25 mouse cellular contexts compared by ENCODE assay signal in genomic region chr1:188742971-188743370, GRCm38 (mm10).
DNase-seq lines count a peak whose midpoint lies in the region; ATAC-seq and TF ChIP-seq lines count a peak whose summit lies in the region.
"Had no signal": no experiment of that assay in that cellular context is flagged by ENCODE, and none has a peak within 500 bp of the region (broad histone marks: within the 10 kb centered on the region; RNA-seq: fewer than 3 reads in every experiment).

No protein-coding gene starts in this region.

- no peak overlapping the region for H3K27ac ChIP-seq in forebrain, postnatal 0 days (ENCODE audit: low read depth, low read length)
- H3K27ac ChIP-seq in forebrain, embryonic 10.5 days = no peak overlapping the region
- no peak overlapping the region for H3K27ac ChIP-seq in kidney, embryonic 14.5 days (ENCODE audit: low read depth, low read length)
- no peak overlapping the region for H3K27ac ChIP-seq in midbrain, postnatal 0 days (ENCODE audit: low read depth, low read length)
- H3K27ac ChIP-seq: embryonic facial prominence, embryonic 12.5 days; forebrain, embryonic 15.5 days; left cerebral cortex, adult 2 months; limb, embryonic 10.5 days; liver, embryonic 15.5 days; macrophage; midbrain, embryonic 12.5 days had no signal

- TF ChIP-seq CTCF in forebrain, postnatal 0 days (IDR thresholded peaks at IDR 0.05; ENCODE audit: low read depth) = no peak
- no peak for TF ChIP-seq CTCF in lung, adult 2 months (IDR thresholded peaks at IDR 0.05; ENCODE audit: insufficient read depth, low read length)
- no peak for TF ChIP-seq CTCF in midbrain, postnatal 0 days (IDR thresholded peaks at IDR 0.05)

- 32% methylated on average over 7 of the region's 7 CpGs for WGBS in forebrain, postnatal 0 days
- WGBS in forebrain, embryonic 10.5 days = 91% methylated on average over 7 of the region's 7 CpGs
- WGBS in kidney, embryonic 14.5 days = 62% methylated on average over 7 of the region's 7 CpGs
- 40% methylated on average over 7 of the region's 7 CpGs for WGBS in lung, adult 2 months
- WGBS in midbrain, postnatal 0 days = 41% methylated on average over 7 of the region's 7 CpGs

- peak; percentile 44 for DNase-seq in forebrain, postnatal 0 days
- DNase-seq in forebrain, embryonic 10.5 days (ENCODE audit: extremely low spot score, low spot score) = no peak
- DNase-seq in kidney, postnatal 10 days = peak; percentile 14
- DNase-seq in lung, postnatal 14 days = peak; percentile 2
- no peak for DNase-seq in lung, adult 2 months
- peak; percentile 61 for DNase-seq in midbrain, postnatal 0 days (ENCODE audit: low spot score)
- DNase-seq in spleen, adult 12 weeks (ENCODE audit: low spot score) = no peak
- DNase-seq: adrenal gland, adult 8-10 months; cerebellum, adult 9-11 months; gastrocnemius, postnatal 10 days; kidney, adult 2 months; liver; thymus, postnatal 14 days had no signal

- no peaks in the 10 kb centered on the region for H3K9me3 ChIP-seq in forebrain, postnatal 0 days (ENCODE audit: low read length)
- no peaks in the 10 kb centered on the region for H3K9me3 ChIP-seq in forebrain, embryonic 10.5 days
- H3K9me3 ChIP-seq in kidney, embryonic 14.5 days (ENCODE audit: control insufficient read depth, low read length) = no peaks in the 10 kb centered on the region
- no peaks in the 10 kb centered on the region for H3K9me3 ChIP-seq in midbrain, postnatal 0 days (ENCODE audit: low read length)
- H3K9me3 ChIP-seq: embryonic facial prominence, embryonic 12.5 days; forebrain, embryonic 15.5 days; limb, embryonic 10.5 days; liver, embryonic 15.5 days; midbrain, embryonic 12.5 days had no signal

- no peak overlapping the region for H3K4me3 ChIP-seq in forebrain, postnatal 0 days (ENCODE audit: low read depth, low read length)
- no peak overlapping the region for H3K4me3 ChIP-seq in forebrain, embryonic 10.5 days
- H3K4me3 ChIP-seq in kidney, embryonic 14.5 days (ENCODE audit: low read length) = no peak overlapping the region
- H3K4me3 ChIP-seq in lung, adult 2 months (replicated peaks; ENCODE audit: extremely low read depth, low read depth, low read length) = no peak overlapping the region
- H3K4me3 ChIP-seq in midbrain, postnatal 0 days (ENCODE audit: low read depth, low read length) = no peak overlapping the region
- H3K4me3 ChIP-seq: embryonic facial prominence, embryonic 12.5 days; erythroblast, embryonic 14.5 days; forebrain, embryonic 15.5 days; left cerebral cortex, adult 2 months; limb, embryonic 10.5 days; liver, embryonic 15.5 days; midbrain, embryonic 12.5 days had no signal

- no peak for TF ChIP-seq POLR2A in lung, adult 2 months (IDR thresholded peaks at IDR 0.05; ENCODE audit: borderline replicate concordance, extremely low read depth, low read depth, low read length)

- H3K4me1 ChIP-seq in forebrain, postnatal 0 days (ENCODE audit: insufficient read depth) = 0 out of 2 replicates have a peak, but pooled peaks cover 3% of the 10 kb centered on the region
- H3K4me1 ChIP-seq in forebrain, embryonic 10.5 days = no peaks in the 10 kb centered on the region
- no peaks in the 10 kb centered on the region for H3K4me1 ChIP-seq in kidney, embryonic 14.5 days (ENCODE audit: control insufficient read depth, insufficient read depth, low read length)
- H3K4me1 ChIP-seq in lung, adult 2 months (ENCODE audit: control insufficient read depth, insufficient read depth, low read length) = no peaks in the 10 kb centered on the region
- H3K4me1 ChIP-seq in midbrain, postnatal 0 days (ENCODE audit: insufficient read depth, low read length) = no peaks in the 10 kb centered on the region
- H3K4me1 ChIP-seq: embryonic facial prominence, embryonic 12.5 days; forebrain, embryonic 15.5 days; limb, embryonic 10.5 days; liver, embryonic 15.5 days; midbrain, embryonic 12.5 days had no signal

- no peak overlapping the region for H3K9ac ChIP-seq in forebrain, postnatal 0 days
- no peak overlapping the region for H3K9ac ChIP-seq in kidney, embryonic 14.5 days (ENCODE audit: low read depth, low read length)
- no peak overlapping the region for H3K9ac ChIP-seq in midbrain, postnatal 0 days (replicated peaks; ENCODE audit: low read length, poor library complexity, severe bottlenecking)
- H3K9ac ChIP-seq: embryonic facial prominence, embryonic 12.5 days; forebrain, embryonic 15.5 days; liver, embryonic 15.5 days; midbrain, embryonic 12.5 days had no signal

- no peaks in the 10 kb centered on the region for H3K36me3 ChIP-seq in forebrain, postnatal 0 days (ENCODE audit: insufficient read depth)
- no peaks in the 10 kb centered on the region for H3K36me3 ChIP-seq in forebrain, embryonic 10.5 days (replicated peaks)
- H3K36me3 ChIP-seq in kidney, embryonic 14.5 days (ENCODE audit: control insufficient read depth, insufficient read depth, low read length) = no peaks in the 10 kb centered on the region
- H3K36me3 ChIP-seq in midbrain, postnatal 0 days (ENCODE audit: insufficient read depth, low read length) = no peaks in the 10 kb centered on the region
- H3K36me3 ChIP-seq: embryonic facial prominence, embryonic 12.5 days; forebrain, embryonic 15.5 days; limb, embryonic 10.5 days; liver, embryonic 15.5 days; midbrain, embryonic 12.5 days had no signal

- no peaks in the 10 kb centered on the region for H3K27me3 ChIP-seq in forebrain, postnatal 0 days (ENCODE audit: insufficient read depth, low read length)
- H3K27me3 ChIP-seq in forebrain, embryonic 10.5 days (ENCODE audit: poor library complexity, severe bottlenecking) = no peaks in the 10 kb centered on the region
- H3K27me3 ChIP-seq in kidney, embryonic 14.5 days (ENCODE audit: control insufficient read depth, insufficient read depth, low read length) = no peaks in the 10 kb centered on the region
- H3K27me3 ChIP-seq in midbrain, postnatal 0 days (ENCODE audit: insufficient read depth, low read length) = no peaks in the 10 kb centered on the region
- H3K27me3 ChIP-seq: embryonic facial prominence, embryonic 12.5 days; forebrain, embryonic 15.5 days; liver, embryonic 15.5 days; midbrain, embryonic 12.5 days had no signal

- ATAC-seq in forebrain, postnatal 0 days = no peak
- ATAC-seq in kidney, embryonic 14.5 days (ENCODE audit: low FRiP score, low TSS enrichment) = no peak
- no peak for ATAC-seq in midbrain, postnatal 0 days (ENCODE audit: low FRiP score)
- ATAC-seq: activated CD4-positive, CD25-positive, alpha-beta regulatory T cell, adult 4 months; forebrain, embryonic 15.5 days; inflammation-experienced regulatory T-cells, adult 6 months had no signal

- H3K4me2 ChIP-seq in forebrain, postnatal 0 days (ENCODE audit: low read depth) = no peak overlapping the region
- H3K4me2 ChIP-seq in kidney, embryonic 14.5 days (replicated peaks; ENCODE audit: low read depth, low read length) = no peak overlapping the region
- no peak overlapping the region for H3K4me2 ChIP-seq in midbrain, postnatal 0 days (ENCODE audit: low read depth, low read length, poor library complexity, severe bottlenecking)
- H3K4me2 ChIP-seq: embryonic facial prominence, embryonic 12.5 days; forebrain, embryonic 15.5 days; heart, embryonic 11.5 days; liver, embryonic 15.5 days; midbrain, embryonic 12.5 days had no signal

Comparison
In these comparisons a context has a peak if more than half of its experiments do, and no peak if none do; other contexts are left out.
1. DNase-seq: peak in forebrain, postnatal 0 days (single experiment), kidney, postnatal 10 days (single experiment), lung, postnatal 14 days (single experiment) and midbrain, postnatal 0 days (single experiment); none in forebrain, embryonic 10.5 days (single experiment), lung, adult 2 months (single experiment) and spleen, adult 12 weeks (single experiment).